Mouse (Mus musculus) MEL (cell line): ENCODE data around the gene Prtn3. TPM values are rescaled to one million over a fixed set of nuclear protein-coding genes. Genes with fewer than 3 reads are reported as not detected.

ENCODE experiments used
- DNase-seq: peaks from one replicate; pipeline ENCODE4 v3.0.0; 2011; ENCODE audit warnings: low read depth, low spot score
- H3K27ac ChIP-seq: 2 replicates; pipeline ENCODE4 v1.5.1; 2012; ENCODE audit warnings: low read depth, mild to moderate bottlenecking, control low read depth, low read length, moderate library complexity; ENCODE audit not compliant: control insufficient read depth
- H3K27me3 ChIP-seq, 2 experiments: fragments of 150-350 bp in 1 of 2; sonication (generic) in 1 of 2; 2 replicates each; pipeline ENCODE4 v1.6.1; 2012; ENCODE audit warnings: low read length in 2 of 2, mild to moderate bottlenecking in 2 of 2, improper control_type of control experiment in 1 of 2, moderate library complexity in 1 of 2; ENCODE audit not compliant: insufficient read depth in 2 of 2, control insufficient read depth in 1 of 2
- H3K36me3 ChIP-seq, 2 experiments: 2 replicates each; pipeline ENCODE4 v1.6.1; 2012 to 2014; ENCODE audit warnings: low read length in 2 of 2, improper control_type of control experiment in 1 of 2, inconsistent platforms in 1 of 2, mild to moderate bottlenecking in 1 of 2; ENCODE audit not compliant: insufficient read depth in 2 of 2, control insufficient read depth in 1 of 2
- H3K4me1 ChIP-seq, 2 experiments: fragments of 150-350 bp in 1 of 2; sonication (generic) in 1 of 2; 2 replicates each; pipeline ENCODE4 v1.6.1; 2012; ENCODE audit warnings: low read length in 2 of 2, improper control_type of control experiment in 1 of 2, mild to moderate bottlenecking in 1 of 2; ENCODE audit not compliant: insufficient read depth in 2 of 2, control insufficient read depth in 1 of 2
- H3K4me3 ChIP-seq, 2 experiments: fragments of 150-350 bp in 1 of 2; sonication (generic) in 1 of 2; 2 replicates each; pipeline ENCODE4 v1.5.1; 2012; ENCODE audit warnings: low read depth in 2 of 2, low read length in 2 of 2, mild to moderate bottlenecking in 2 of 2, moderate library complexity in 2 of 2, control low read depth in 1 of 2, improper control_type of control experiment in 1 of 2; ENCODE audit not compliant: control insufficient read depth in 1 of 2, insufficient read depth in 1 of 2
- H3K79me2 ChIP-seq: 2 replicates; pipeline ENCODE4 v1.6.1; 2012; ENCODE audit warnings: mild to moderate bottlenecking, low read length, moderate library complexity; ENCODE audit not compliant: control insufficient read depth, poor library complexity, insufficient read depth
- H3K9ac ChIP-seq: 2 replicates; pipeline ENCODE4 v1.6.1; 2012; ENCODE audit warnings: low read depth, mild to moderate bottlenecking, control low read depth, low read length, moderate library complexity; ENCODE audit not compliant: control insufficient read depth, poor library complexity, severe bottlenecking
- H3K9me3 ChIP-seq: fragments of 150-350 bp; sonication (generic); replicated peaks from 2 replicates; pipeline ENCODE4 v1.6.1; 2012; ENCODE audit warnings: mild to moderate bottlenecking, low read length, improper control_type of control experiment, moderate library complexity; ENCODE audit not compliant: insufficient read depth
- BHLHE40 ChIP-seq: IDR thresholded peaks from 2 replicates; pipeline ENCODE4 v1.6.1; 2012; ENCODE audit warnings: low read depth, mild to moderate bottlenecking, inconsistent platforms, low read length, improper control_type of control experiment, borderline replicate concordance
- CHD1 ChIP-seq: IDR thresholded peaks from 2 replicates; pipeline ENCODE4 v1.6.1; 2012; ENCODE audit warnings: low read depth, mild to moderate bottlenecking, inconsistent platforms, low read length, improper control_type of control experiment
- CHD2 ChIP-seq: IDR thresholded peaks from 2 replicates; pipeline ENCODE4 v1.6.1; 2011; ENCODE audit warnings: low read length, improper control_type of control experiment
- CTCF ChIP-seq, 3 experiments: IDR thresholded peaks in 2 of 3; conservative IDR thresholded peaks in 1 of 3; 2 replicates each; pipeline ENCODE4 v1.5.1; 2011 to 2012; ENCODE audit warnings: low read length in 3 of 3, low read depth in 2 of 3, mild to moderate bottlenecking in 2 of 3, improper control_type of control experiment in 1 of 3, inconsistent platforms in 1 of 3, mixed read lengths in 1 of 3, moderate library complexity in 1 of 3; ENCODE audit not compliant: control insufficient read depth in 1 of 3, insufficient read depth in 1 of 3, poor library complexity in 1 of 3, severe bottlenecking in 1 of 3
- ELF1 ChIP-seq: IDR thresholded peaks from 2 replicates; pipeline ENCODE4 v1.6.1; 2014; ENCODE audit warnings: low read depth, mild to moderate bottlenecking, inconsistent platforms, low read length, improper control_type of control experiment, moderate library complexity
- ETS1 ChIP-seq: IDR thresholded peaks from 2 replicates; pipeline ENCODE4 v1.6.1; 2012; ENCODE audit warnings: low read depth, mild to moderate bottlenecking, inconsistent platforms, low read length, improper control_type of control experiment, moderate library complexity
- GABPA ChIP-seq: IDR thresholded peaks from 2 replicates; pipeline ENCODE4 v1.6.1; 2012; ENCODE audit warnings: low read depth, mild to moderate bottlenecking, inconsistent platforms, low read length, improper control_type of control experiment, moderate library complexity
- GATA1 ChIP-seq: IDR thresholded peaks from 2 replicates; pipeline ENCODE4 v1.6.1; 2011; ENCODE audit warnings: low read depth, low read length, improper control_type of control experiment
- HCFC1 ChIP-seq: IDR thresholded peaks from 2 replicates; pipeline ENCODE4 v1.6.1; 2012; ENCODE audit warnings: low read depth, mild to moderate bottlenecking, inconsistent platforms, low read length, improper control_type of control experiment, moderate library complexity
- JUND ChIP-seq: IDR thresholded peaks from 2 replicates; pipeline ENCODE4 v1.6.1; 2011; ENCODE audit warnings: low read depth, mild to moderate bottlenecking, improper control_type of control experiment, low read length
- MAFK ChIP-seq: IDR thresholded peaks from 2 replicates; pipeline ENCODE4 v1.6.1; 2011; ENCODE audit warnings: low read depth, mild to moderate bottlenecking, low read length, improper control_type of control experiment, borderline replicate concordance
- MAX ChIP-seq: IDR thresholded peaks from 2 replicates; pipeline ENCODE4 v1.6.1; 2011; ENCODE audit warnings: low read length, improper control_type of control experiment
- MAZ ChIP-seq: IDR thresholded peaks from 2 replicates; pipeline ENCODE4 v1.6.1; 2012; ENCODE audit warnings: low read depth, mild to moderate bottlenecking, inconsistent platforms, low read length, improper control_type of control experiment
- MEF2A ChIP-seq: IDR thresholded peaks from 2 replicates; pipeline ENCODE4 v1.6.1; 2014; ENCODE audit warnings: low read depth, mild to moderate bottlenecking, inconsistent platforms, low read length, improper control_type of control experiment; ENCODE audit not compliant: poor library complexity, insufficient replicate concordance, severe bottlenecking; ENCODE audit errors: extremely low read depth
- MXI1 ChIP-seq: IDR thresholded peaks from 2 replicates; pipeline ENCODE4 v1.6.1; 2011; ENCODE audit warnings: mild to moderate bottlenecking, low read depth, low read length, improper control_type of control experiment
- MYC ChIP-seq: IDR thresholded peaks from 2 replicates; pipeline ENCODE4 v1.6.1; 2011; ENCODE audit warnings: low read depth, mild to moderate bottlenecking, low read length, improper control_type of control experiment, moderate library complexity
- NELFE ChIP-seq: IDR thresholded peaks from 2 replicates; pipeline ENCODE4 v1.6.1; 2011; ENCODE audit warnings: low read depth, low read length, improper control_type of control experiment
- NRF1 ChIP-seq: IDR thresholded peaks from 2 replicates; pipeline ENCODE4 v1.6.1; 2014; ENCODE audit warnings: low read depth, mild to moderate bottlenecking, inconsistent platforms, low read length, improper control_type of control experiment, moderate library complexity; ENCODE audit not compliant: poor library complexity, insufficient read depth, severe bottlenecking
- POLR2A ChIP-seq, 2 experiments: IDR thresholded peaks; 2 replicates each; pipeline ENCODE4 v1.6.1; 2011 to 2012; ENCODE audit warnings: low read length in 2 of 2, mild to moderate bottlenecking in 2 of 2, control low read depth in 1 of 2, improper control_type of control experiment in 1 of 2, low read depth in 1 of 2, moderate library complexity in 1 of 2; ENCODE audit not compliant: control insufficient read depth in 1 of 2, insufficient read depth in 1 of 2, poor library complexity in 1 of 2
- POLR2AphosphoS2 ChIP-seq: IDR thresholded peaks from 2 replicates; pipeline ENCODE4 v1.6.1; 2011; ENCODE audit warnings: low read length, improper control_type of control experiment
- SIN3A ChIP-seq: IDR thresholded peaks from 2 replicates; pipeline ENCODE4 v1.6.1; 2012; ENCODE audit warnings: low read length, improper control_type of control experiment, inconsistent platforms
- SMC3 ChIP-seq: IDR thresholded peaks from 2 replicates; pipeline ENCODE4 v1.6.1; 2011; ENCODE audit warnings: low read depth, low read length, improper control_type of control experiment
- TAL1 ChIP-seq: IDR thresholded peaks from 2 replicates; pipeline ENCODE4 v1.6.1; 2012; ENCODE audit warnings: mild to moderate bottlenecking, inconsistent platforms, low read length, moderate library complexity, mixed read lengths
- TBP ChIP-seq: IDR thresholded peaks from 2 replicates; pipeline ENCODE4 v1.8.0; 2011; ENCODE audit warnings: low read depth, low read length, improper control_type of control experiment
- TCF12 ChIP-seq: IDR thresholded peaks from 2 replicates; pipeline ENCODE4 v1.6.1; 2014; ENCODE audit warnings: low read depth, mild to moderate bottlenecking, inconsistent platforms, low read length, improper control_type of control experiment, moderate library complexity
- UBTF ChIP-seq: IDR thresholded peaks from 2 replicates; pipeline ENCODE4 v1.6.1; 2012; ENCODE audit warnings: low read depth, mild to moderate bottlenecking, inconsistent platforms, low read length, improper control_type of control experiment, moderate library complexity, borderline replicate concordance; ENCODE audit not compliant: insufficient read depth
- USF2 ChIP-seq, 2 experiments: IDR thresholded peaks; 2 replicates each; pipeline ENCODE4 v1.6.1; 2011 to 2012; ENCODE audit warnings: improper control_type of control experiment in 2 of 2, low read length in 2 of 2, borderline replicate concordance in 1 of 2, inconsistent platforms in 1 of 2, low read depth in 1 of 2, mild to moderate bottlenecking in 1 of 2; ENCODE audit not compliant: insufficient read depth in 1 of 2
- ZC3H11A ChIP-seq: IDR thresholded peaks from 2 replicates; pipeline ENCODE4 v1.6.1; 2012; ENCODE audit warnings: low read depth, mild to moderate bottlenecking, inconsistent platforms, low read length, improper control_type of control experiment
- ZKSCAN1 ChIP-seq: IDR thresholded peaks from 2 replicates; pipeline ENCODE4 v1.6.1; 2012; ENCODE audit warnings: low read depth, mild to moderate bottlenecking, inconsistent platforms, low read length, improper control_type of control experiment, moderate library complexity
- ZMIZ1 ChIP-seq: IDR thresholded peaks from 2 replicates; pipeline ENCODE4 v1.6.1; 2012; ENCODE audit warnings: low read depth, mild to moderate bottlenecking, inconsistent platforms, low read length, improper control_type of control experiment, moderate library complexity
- ZNF384 ChIP-seq: IDR thresholded peaks from 2 replicates; pipeline ENCODE4 v1.6.1; 2012; ENCODE audit warnings: low read depth, mild to moderate bottlenecking, inconsistent platforms, low read length, improper control_type of control experiment
- polyA plus RNA-seq, 2 experiments: library from polyadenylated mRNA; stranded (reverse) in 1 of 2; unstranded in 1 of 2; fragments of >175 nt in 1 of 2; fragments of >200 nt in 1 of 2; gene quantifications; 2 replicates each; pipeline versions ENCODE4 v1.2.1 to v1.2.4; 2012; ENCODE audit warnings: low replicate concordance in 2 of 2, low read depth in 1 of 2; ENCODE audit not compliant: insufficient read length in 2 of 2, insufficient read depth in 1 of 2, missing spikeins in 1 of 2
- total RNA-seq: library from RNA; depleted of rRNA; stranded (reverse); fragments of 300-350 nt; gene quantifications from 2 replicates; pipeline ENCODE4 v1.2.3, GENCODE M21; 2012

The Prtn3 gene
- total and polyA plus RNA-seq, 3 experiments = 11.2 to 31.5 TPM; not detected in 1

GRCm38 (mm10) chr10:79918231-79919078 lies 44.2 kb downstream of the Prtn3 start:
- Histone ChIP-seq H3K79me2 (peaks cover 21% of the 10 kb centered on the region), H3K4me1 (peaks cover 15 to 23% of the 10 kb centered on the region in 2 experiments), H3K36me3 (peaks cover 0 to 7% of the 10 kb centered on the region in 2 experiments; a peak in 2 of 4 replicates), H3K4me3 (peak overlapping the region; percentile 64 to 99), H3K27ac (peak overlapping the region; percentile 40), H3K9me3 (no peaks in the 10 kb centered on the region), H3K27me3 (no peaks in the 10 kb centered on the region), H3K9ac (peak overlapping the region; percentile 80)
- TF ChIP-seq BHLHE40 (peak; percentile 49; the same call in 1 of the 2 replicates), ZC3H11A (no peak), USF2 (IDR thresholded peaks at IDR 0.05; ENCODE audit: borderline replicate concordance in 1 of 2, insufficient read depth in 1 of 2, low read depth in 1 of 2, low read length in 2 of 2) (no peak), MXI1 (peak; percentile 80), TAL1 (peak; percentile 8; the same call in 1 of the 2 replicates), ZKSCAN1 (no peak), NELFE (peak; percentile 62), CTCF (IDR thresholded peaks at IDR 0.05 in 2 of 3, conservative IDR thresholded peaks at IDR 0.05 in 1 of 3; ENCODE audit: control insufficient read depth in 1 of 3, insufficient read depth in 1 of 3, low read depth in 2 of 3, low read length in 3 of 3, poor library complexity in 1 of 3, severe bottlenecking in 1 of 3) (no peak), SIN3A (peak; percentile 27; the same call in 1 of the 2 replicates), CHD2 (no peak), ZMIZ1 (peak; percentile 79), ELF1 (no peak; the same call in 1 of the 2 replicates), GABPA (no peak), ZNF384 (no peak), MAX (peak; percentile 59), POLR2AphosphoS2 (peak; percentile 60; the same call in 1 of the 2 replicates), ETS1 (peak; percentile 11; the same call in 1 of the 2 replicates), MAFK (no peak), GATA1 (peak; percentile 36; the same call in 1 of the 2 replicates), TCF12 (0 out of 2 replicates have a peak, but pooled peaks have one; percentile 17), MEF2A (no peak), JUND (no peak), MAZ (peak; percentile 55; the same call in 1 of the 2 replicates), HCFC1 (peak; percentile 11; the same call in 1 of the 2 replicates), NRF1 (peak; percentile 17; the same call in 1 of the 2 replicates), UBTF (0 out of 2 replicates have a peak, but pooled peaks have one; percentile 37), TBP (peak; percentile 83), CHD1 (no peak; the same call in 1 of the 2 replicates), MYC (peak; percentile 51), SMC3 (no peak), POLR2A (IDR thresholded peaks at IDR 0.05; ENCODE audit: control insufficient read depth in 1 of 2, insufficient read depth in 1 of 2, low read depth in 1 of 2, low read length in 2 of 2, poor library complexity in 1 of 2) (peak; percentile 75 to 79)
- DNase-seq = peak; percentile 83
